Mouse (Mus musculus): ENCODE data around the gene Gm14226.
A peak's percentile ranks its signal among the peaks of the same experiment; 100 is the strongest.
"Not testable (repeated sequence)": the region's sequence is repeated elsewhere in the genome, so short reads cannot be mapped to it uniquely, and the experiment has no call there.

The Gm14226 gene

DNA sequence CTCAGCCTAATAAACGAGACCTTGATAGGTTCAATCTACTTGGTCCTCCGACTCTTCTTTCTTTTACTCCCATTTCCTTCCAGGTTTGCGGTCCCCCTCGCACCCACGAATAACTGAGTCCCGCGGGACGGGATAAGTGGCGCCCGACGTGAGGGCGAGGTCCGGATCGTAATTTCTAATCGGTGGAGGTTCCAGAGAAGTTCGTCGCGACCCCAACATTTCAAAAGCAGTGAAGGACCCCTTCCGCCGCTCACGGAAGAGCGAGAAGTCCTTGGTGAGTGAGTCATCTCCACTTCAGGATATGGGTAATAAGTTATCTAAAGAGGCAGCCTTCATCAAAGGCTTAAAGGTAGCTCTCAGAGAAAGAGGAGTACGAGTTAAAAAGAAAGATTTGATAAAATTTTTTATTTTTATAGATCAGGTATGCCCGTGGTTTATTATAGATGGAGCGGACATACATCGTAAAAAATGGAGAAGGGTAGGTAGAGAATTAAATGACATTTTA is at the start of gene Gm14226:
Gm14226 (plus strand) TSS at position 16 of the 505 bp plus-strand sequence.
- DNase-seq, result not testable (repeated sequence)

DNA sequence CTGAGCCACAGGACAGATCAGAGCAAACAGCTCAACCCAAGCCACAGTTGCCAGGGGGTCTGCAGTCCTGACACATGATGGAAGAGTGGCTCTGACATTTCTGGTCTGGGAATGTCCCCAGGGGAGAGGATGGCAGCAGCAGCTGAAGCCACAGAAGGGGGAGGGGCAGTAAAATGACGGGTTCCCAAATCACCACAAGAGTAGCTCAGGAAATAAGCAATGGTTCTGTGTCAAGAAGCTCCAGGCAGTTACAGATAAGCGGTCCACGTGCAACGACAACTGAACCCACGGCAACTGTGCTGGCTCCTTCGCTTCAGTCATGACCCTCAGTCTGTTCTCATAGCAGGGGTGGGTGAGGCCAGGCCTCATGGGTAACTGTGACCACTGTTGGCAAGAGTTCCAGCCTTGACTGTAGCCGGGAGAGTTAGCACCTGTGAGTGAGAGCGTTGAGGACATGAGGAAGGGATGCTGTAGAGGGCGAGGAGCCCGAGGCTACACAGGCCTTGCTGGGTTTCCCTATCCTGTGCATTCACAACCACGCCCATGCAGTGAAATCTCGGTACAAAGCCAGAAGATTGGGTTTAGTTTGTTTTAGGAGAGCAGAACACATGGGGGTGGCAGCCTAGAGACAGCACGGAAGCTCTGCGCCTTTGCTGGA is 48.2 kb upstream of the Gm14226 start:
- DNase-seq, result peak in 1 of 2 experiments; percentile 30

GRCm38 (mm10) chr2:154971919-154972692 is 46.0 kb upstream of the Gm14226 start:
- DNase-seq, result peak; percentile 38 to 66

- no peak for DNase-seq
Observed at GRCm38 (mm10) chr2:154972981-154973380, 45.1 kb upstream of the Gm14226 start.

DNA sequence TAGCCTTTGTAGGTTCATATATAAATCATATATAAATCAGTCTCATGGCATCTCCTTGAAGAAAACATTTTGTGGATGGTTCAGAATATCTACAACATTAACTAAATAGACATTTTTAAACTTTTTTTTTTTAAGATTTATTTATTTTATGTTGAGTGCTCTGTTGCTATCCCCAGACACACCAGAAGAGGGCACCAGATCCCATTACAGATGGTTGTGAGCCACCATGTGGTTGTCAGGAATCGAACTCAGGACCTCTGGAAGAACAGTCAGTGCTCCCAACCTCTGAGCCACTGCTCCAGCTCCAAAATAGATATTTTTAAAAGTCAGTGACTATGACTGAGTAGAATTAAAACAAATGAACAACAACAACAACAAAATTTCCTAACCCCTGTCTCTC is 31.5 kb upstream of the Gm14226 start:
- DNase-seq, result no peak

DNA sequence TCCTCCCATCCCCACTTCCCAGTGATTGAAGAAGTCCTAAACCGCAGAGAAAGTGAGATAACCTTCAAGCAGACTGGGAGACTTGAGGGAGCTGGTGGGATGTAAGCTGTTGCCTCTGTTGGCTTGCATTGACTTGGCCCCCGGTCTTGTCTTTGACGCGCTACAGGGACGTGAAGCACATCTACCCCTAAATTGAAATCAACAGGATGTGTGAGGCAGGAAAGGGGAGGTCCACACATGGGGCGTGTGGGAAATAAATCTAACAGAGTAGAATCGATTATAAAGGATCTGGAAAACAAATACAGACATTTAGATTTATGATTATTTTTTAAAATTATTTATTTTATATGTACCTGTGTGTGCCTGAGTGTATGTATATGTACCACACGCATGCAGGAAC is 26.7 kb upstream of the Gm14226 start:
- no peak for DNase-seq

DNA sequence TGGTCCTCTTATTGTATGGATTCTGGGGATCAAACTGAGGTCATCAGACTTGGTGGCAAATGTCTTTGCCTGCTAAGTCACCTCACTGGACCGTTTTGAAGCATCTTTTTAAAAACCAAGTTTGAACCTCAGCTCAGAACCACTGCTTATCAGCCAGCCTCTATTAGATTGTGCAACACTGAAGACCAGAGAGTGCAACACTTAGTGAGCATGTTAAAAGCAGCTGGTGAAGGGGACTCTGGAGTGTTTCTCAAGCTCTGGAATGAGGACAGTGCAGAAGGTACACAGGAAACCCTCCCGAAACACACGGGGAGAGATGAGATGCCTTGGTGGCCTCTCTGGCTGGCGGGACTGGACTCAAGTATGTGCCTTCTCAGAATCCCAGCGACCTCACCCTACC is 26.0 kb upstream of the Gm14226 start:
- DNase-seq, result no peak

- DNase-seq, result no peak
Observed at GRCm38 (mm10) chr2:155005491-155005890, 12.6 kb upstream of the Gm14226 start.

GRCm38 (mm10) chr2:155011086-155011656 is 6.9 kb upstream of the Gm14226 start:
- DNase-seq, result no peak

- no peak for DNase-seq
Observed at GRCm38 (mm10) chr2:155012991-155013390, 5.1 kb upstream of the Gm14226 start.

DNA sequence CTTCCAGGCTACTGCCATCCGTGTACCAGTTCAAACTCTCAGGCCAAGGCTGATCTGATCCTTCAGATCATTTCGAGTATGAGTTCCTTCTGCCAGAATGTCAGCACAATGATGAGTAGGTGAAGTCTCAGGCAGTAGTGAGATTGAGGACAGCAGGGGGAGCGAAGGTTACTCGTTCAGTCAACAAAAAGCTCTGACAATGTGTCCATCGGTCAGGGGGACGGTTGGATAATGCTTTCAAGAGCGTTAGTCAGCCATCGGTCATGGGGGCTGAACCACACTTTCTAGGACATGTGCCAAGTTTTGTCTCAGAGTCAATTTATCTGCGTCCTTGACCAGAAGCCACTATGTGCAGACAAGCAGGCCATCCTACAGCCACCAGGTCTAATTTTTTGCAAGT is 1.3 kb upstream of the Gm14226 start:
- not testable (repeated sequence) for DNase-seq

- peak; percentile 76 to 81 for DNase-seq
Observed at GRCm38 (mm10) chr2:155018762-155019641, 936 bp downstream of the Gm14226 start.

- peak; percentile 86 to 93 for DNase-seq
Observed at GRCm38 (mm10) chr2:155019673-155020072, 1.6 kb downstream of the Gm14226 start.

DNA sequence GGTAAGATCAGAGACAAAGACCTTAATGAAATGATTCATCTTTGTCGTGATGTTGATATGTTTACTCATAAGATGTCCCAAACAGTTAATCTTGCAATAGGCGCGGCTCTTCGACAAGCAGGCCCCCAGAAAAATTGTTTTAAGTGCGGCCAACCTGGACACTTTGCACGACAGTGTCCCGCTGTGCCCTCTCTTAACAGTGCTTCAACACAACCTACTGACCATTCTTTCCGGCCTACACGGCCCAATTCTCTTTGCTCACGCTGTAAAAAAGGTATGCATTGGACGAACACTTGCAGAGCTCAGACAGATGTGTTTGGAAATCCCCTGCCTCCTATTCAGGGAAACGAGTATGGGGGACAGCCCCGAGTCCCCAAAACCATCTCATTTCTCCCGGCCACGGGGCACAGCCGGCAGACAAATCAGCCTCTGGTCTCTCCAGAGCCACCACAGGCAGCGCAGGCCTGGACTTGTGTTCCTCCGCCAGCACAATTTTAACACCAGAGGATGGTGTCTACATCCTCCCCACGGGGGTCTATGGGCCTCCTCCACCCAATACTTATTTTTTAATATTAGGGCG is 2.3 kb downstream of the Gm14226 start:
- not testable (repeated sequence) for DNase-seq

DNA sequence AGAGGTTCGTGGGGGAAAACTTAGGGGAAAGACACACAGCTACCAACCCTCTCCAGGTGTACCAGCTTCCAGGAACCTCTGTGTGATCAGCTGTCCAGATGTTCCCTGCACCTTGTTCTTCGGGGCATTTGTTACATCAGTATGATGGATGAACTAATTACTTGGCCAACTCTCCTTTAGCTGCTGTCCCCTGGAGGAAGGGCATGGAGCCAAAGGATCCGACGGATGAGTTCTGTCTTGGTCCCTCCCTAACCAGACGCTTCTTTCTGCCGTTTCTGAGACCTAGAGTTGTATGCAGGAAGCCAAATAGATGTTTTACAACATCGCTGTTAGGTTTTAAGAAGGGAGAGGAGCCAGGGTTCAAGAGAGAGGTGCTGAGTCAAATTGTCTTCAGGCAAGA is 12.8 kb downstream of the Gm14226 start:
- DNase-seq, result no peak

- peak in 1 of 2 experiments; percentile 34 for DNase-seq
Observed at GRCm38 (mm10) chr2:155032938-155033710, 15.1 kb downstream of the Gm14226 start.

- no peak for DNase-seq
Observed at GRCm38 (mm10) chr2:155039956-155040355, 21.9 kb downstream of the Gm14226 start.

DNA sequence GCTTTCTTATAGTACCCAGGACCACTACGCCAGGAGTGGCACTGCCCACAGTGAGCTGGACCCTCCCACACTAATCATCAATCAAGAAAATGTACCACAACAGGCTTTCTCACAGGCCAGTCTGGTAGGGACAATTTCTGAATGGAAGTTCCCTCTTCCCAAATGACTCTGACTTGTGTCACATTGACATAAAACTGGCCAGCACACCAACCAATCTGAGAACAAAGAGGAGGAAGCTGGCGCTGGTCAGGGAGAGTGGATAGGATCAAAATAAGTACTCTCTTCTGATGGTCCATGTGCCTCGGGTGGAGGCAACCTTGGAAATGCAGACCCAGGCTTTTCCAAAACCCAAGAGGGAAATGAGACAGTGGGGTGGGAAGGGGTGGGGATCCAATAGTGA is 26.5 kb downstream of the Gm14226 start:
- DNase-seq, result no peak

- no peak for DNase-seq
Observed at GRCm38 (mm10) chr2:155045075-155045474, 27.0 kb downstream of the Gm14226 start.

- DNase-seq, result no peak
Observed at GRCm38 (mm10) chr2:155046803-155047202, 28.7 kb downstream of the Gm14226 start.

DNA sequence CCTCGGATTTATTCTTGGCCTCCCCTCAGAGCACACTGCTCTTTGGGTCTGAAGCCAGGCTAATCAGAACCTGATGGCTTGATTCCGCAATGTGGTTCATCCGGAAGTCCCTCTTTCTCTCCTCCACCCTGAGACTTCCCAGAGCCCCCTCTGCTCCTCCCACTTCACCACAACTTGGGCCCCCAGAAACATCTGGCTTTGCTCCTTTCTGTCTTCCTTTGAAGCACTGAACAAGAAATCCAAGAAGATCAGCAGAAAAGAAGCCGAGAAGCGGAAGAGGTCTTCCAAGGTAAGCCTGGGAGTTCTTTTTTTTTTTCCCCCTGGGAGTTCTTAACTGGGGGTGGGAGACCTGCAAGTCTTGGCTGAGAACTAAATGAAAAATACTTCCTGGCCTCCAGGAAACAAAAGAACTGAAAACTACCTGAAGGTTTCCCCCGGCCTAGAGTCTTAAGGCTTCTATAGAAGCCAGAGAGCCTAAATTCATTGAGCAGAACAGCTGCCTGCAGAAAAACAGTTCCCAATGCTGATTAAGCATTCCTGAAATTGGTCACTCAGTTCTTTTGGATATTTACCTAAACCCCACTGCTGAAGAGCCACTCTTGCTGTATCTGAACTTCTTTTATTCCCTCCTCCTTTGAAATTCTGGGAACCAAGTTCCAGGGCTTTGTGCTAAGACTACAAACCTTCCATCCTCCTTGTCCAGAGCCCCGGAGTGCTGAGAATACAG is 29.5 kb downstream of the Gm14226 start:
- DNase-seq, result no peak

All from lung, postnatal 4 days (tissue).